Mouse (Mus musculus) urinary bladder, postnatal 25 days (tissue): ENCODE measurements around the gene Tcte1.

Experiments used
- DNase-seq: peaks from one replicate; pipeline ENCODE4 v3.0.0; 2022; ENCODE audit warnings: low spot score

Gene Tcte1

DNA sequence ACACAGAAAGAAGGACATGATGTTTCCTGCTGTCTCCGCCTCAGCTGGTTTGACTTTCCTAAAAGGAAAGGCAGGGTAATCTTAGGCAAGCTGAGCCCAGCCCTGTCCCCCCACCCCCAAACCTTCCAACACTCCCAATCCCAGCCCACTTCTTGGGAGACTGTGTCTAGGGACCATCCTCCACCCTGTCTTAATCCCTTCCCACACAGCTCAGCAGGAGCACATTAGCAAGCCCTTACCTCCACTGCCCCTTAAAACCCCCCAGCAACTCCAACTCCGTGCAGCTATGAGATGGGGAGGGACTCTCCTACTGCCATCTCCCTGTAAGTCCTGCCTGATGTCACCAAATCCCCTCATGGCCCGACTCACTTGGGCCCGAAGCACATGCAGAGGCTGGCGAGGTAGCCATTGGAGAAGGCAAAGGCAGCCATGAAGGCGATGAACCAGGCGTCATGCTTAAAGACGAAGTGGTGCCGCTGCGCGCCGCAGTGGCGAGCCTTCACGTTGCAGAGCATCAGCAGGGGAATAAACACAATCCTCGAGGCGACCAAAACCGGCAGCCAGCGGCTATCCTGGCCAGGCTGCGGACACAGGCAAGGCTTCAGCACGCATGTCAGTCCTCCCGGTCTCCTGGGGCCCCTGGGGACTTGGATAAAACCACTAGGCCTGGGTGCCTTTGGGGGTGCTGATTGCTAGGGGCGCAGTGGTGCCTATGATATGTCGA lies 62.7 kb downstream of the Tcte1 start:
- DNase-seq: no peak

GRCm38 (mm10) chr17:45586449-45586837 lies 63.2 kb downstream of the Tcte1 start:
- no peak for DNase-seq

- DNase-seq: no peak
Measured at GRCm38 (mm10) chr17:45588370-45588769, 65.1 kb downstream of the Tcte1 start.

DNA sequence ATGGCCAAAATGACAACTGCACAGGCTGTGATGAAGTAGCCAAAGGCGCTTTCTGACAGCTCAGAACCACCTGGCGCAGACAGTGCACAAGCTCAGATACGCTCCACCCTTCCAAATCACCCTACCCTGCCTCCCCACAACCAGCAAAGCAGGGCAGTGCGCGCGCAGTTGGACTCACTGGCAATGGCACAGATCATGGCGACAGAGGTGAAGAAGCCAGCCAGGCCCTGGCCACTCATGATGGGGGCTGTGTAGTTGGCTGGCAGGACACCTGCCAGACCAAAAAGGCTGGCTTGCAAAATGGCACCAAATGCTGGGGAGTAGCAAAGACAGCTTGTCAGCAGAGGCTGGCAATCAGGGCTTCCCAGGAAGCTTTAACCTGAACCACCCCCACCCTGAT lies 66.0 kb downstream of the Tcte1 start:
- no peak for DNase-seq

- no peak for DNase-seq
Measured at GRCm38 (mm10) chr17:45589844-45590243, 66.6 kb downstream of the Tcte1 start.

GRCm38 (mm10) chr17:45590410-45590809 lies 67.2 kb downstream of the Tcte1 start:
- no peak for DNase-seq

DNA sequence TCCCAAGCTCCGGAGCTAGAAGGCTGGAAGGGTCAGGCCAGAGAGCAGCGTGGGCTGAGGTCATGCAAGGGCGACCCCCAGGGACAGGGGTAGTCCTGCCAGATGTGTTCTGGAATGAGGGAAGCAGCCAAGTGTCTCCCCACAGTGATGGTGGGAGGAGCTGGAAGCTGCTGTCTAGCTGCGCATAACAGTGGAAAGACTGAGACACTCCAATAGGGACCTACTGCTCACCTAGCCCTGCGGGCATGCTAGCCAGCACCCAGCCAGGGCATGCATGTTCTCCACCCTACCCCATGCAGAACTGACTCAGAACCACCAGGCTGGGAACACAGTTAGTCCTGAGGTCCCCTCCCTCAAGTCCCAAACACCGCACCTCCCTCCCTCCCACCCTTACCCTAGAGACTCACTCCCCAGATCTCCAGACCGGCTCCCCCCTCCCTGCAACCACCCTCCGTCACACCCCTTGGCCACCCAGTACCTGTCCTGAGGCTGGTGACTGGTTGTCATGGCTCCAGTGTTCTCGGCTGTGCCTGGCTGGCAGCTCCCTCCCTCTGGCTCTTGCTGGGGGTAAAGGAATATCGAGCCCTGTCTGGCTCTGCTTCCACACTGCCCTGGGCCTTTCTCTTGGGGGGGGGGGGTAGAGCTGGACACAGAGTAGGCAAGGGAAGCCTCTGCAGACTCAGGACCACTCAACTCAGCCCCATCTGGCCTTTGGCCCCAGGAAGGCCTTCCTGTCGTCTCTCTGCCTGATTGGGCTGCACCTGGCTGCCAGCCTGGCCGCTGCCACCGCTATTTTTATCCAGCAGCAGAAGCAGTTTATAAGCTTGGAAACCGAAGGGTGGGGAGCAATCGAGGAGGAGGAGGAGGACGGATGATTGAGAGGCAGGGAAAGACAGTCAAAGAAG lies 68.7 kb downstream of the Tcte1 start:
- DNase-seq: no peak
